Mouse (Mus musculus) gastrocnemius, adult 8-10 months (tissue): ENCODE measurements around the gene Col27a1. TPM values are rescaled to one million over a fixed set of nuclear protein-coding genes. Genes with fewer than 3 reads are reported as not detected.

Experiments
- DNase-seq, 2 experiments: peaks; one replicate each; pipeline ENCODE4 v3.0.0; 2022; ENCODE audit warnings: low spot score in 2 of 2
- total RNA-seq, 4 experiments: library from RNA; stranded (reverse); gene quantifications; 2 replicates each; pipeline ENCODE4 v1.2.4; 2022

Gene Col27a1
- total RNA-seq, 4 experiments from 2014 or later: 0.17 to 0.67 (median 0.65) TPM

DNA sequence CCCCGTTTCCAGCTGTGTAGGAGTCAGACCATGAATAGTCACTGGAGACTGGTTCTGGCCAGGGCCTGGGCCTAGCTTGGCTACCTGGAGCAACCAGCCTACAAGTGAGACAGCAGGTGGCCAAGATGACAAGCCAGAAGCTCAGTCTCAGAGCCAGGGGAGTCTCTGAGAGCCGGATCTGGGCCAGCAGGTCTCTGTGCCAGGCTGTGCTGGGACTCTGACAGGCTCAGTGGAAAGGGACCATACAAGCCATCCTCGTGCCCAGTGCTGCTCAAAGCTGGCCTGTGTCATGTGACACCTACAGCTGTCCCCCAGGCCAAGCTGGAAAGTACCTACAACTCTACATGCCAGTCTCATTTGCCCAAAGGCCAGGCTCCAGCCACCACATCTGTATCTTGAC lies 94.5 kb downstream of the Col27a1 start:
- peak; percentile 58 to 78 for DNase-seq

- peak; percentile 39 to 44 for DNase-seq
Observed at GRCm38 (mm10) chr4:63310247-63310855, 96.5 kb downstream of the Col27a1 start.

DNA sequence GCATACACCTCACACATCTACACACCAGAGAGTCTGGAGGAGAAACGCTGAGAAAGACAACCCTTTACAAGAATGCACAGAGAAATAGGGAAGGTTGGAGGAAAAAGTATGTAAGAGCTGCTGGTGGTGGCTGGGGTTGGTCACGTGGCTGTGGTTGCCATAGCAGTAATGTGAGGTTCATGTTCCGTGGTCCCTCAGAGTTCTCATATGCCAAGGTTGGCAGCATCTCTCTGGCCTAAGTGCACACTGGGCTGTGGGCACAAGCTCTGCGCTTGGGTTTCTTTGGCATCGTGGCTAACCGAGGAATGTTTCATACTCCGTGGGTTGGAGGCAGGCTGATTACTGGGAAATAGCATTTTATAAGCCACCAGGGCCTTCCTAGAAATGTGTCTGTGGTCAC lies 97.6 kb downstream of the Col27a1 start:
- no peak for DNase-seq

- DNase-seq: no peak
Observed at GRCm38 (mm10) chr4:63314063-63314462, 100.3 kb downstream of the Col27a1 start.

DNA sequence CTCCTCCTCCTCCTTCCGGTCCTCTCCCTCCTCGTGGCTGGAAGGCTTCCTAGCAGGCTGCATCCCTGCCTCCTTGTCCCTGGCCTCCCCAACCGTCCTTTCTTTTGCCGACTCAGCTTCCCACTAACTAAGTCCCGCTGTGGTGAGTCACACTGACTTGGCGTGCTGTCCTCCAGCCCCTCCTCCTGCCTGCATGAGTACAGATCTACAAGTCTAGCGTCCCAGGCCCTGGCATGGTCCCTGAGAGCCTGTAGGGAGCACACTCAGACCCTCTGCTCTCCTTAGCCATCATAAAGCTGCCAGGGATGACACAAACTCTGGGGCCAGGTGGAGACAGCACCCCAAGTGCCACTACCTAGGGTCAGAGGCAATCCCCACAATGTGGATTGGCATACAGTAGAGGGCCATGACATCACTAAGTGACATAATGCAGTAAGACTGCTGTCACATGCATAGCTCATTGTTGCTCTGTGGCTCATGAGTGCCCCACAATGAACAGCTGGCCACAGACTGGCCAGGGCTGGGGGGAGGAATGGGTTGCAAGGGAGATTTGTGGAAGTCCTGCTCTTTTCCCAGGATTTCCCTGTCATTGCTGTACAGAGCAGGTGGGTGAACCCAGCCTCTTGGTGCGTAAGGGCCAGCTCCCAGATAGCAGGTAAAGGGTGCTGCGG lies 102.4 kb downstream of the Col27a1 start:
- peak; percentile 29 to 42 for DNase-seq

- peak in 1 of 2 experiments; percentile 44 for DNase-seq
Observed at GRCm38 (mm10) chr4:63319566-63319965, 105.8 kb downstream of the Col27a1 start.

DNA sequence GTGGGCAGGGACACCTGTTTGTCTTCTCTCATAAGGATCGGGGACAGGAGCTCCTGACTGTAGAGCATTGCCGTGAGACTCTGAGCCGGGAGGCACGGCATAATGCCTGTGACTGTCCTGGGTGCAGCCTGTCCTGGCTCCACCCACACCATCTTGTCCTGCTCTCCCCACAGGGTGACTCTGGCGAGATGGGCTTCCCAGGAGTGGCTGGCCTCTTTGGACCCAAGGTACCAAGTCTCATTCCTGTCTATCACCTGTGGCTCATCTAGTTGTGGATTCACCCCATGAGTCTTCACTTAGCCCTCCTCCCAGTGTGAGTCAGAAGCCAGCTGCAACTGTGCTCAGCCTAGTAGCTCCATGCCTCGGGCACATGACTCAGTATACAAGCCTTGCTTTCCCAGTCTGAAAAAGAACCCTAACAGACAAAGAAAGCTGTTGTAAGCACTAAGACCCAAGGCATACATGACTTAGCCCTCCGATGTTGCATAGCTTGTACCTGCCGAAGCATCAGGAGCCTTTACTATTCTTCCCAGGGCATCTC lies 109.5 kb downstream of the Col27a1 start:
- DNase-seq: no peak

GRCm38 (mm10) chr4:63333403-63333802 lies 119.6 kb downstream of the Col27a1 start:
- DNase-seq: no peak

DNA sequence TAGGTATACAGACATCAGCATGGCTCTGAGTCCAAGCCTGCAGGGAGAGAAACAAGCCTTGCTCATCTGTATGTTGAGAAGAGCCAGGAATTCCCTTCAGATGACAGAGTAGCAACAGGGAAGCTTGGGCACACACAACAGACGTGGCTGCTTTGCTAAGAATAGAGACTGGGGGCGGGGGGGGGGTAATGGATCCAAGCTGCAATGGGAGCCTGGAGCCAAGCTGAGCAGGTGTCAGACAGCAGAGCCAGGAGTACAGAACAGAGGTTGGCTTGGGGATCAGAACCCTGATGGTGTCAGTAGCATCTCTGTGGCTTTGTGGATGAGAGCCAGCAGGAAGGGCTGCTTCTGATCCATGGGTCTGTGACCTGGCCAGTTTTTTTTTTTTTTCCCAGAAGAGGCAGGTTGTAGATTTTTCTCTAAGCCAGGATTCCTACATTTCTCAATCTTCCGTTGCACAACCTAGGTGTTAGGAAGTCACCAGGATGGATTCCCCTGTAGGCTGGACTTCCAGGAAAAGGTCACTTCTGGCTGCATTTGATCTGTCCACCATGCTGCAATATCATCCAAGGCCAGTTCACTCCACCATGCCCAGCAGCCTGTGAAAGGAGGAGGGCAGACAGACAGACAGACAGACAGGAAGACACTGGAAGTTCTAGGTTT lies 124.7 kb downstream of the Col27a1 start:
- DNase-seq: no peak

DNA sequence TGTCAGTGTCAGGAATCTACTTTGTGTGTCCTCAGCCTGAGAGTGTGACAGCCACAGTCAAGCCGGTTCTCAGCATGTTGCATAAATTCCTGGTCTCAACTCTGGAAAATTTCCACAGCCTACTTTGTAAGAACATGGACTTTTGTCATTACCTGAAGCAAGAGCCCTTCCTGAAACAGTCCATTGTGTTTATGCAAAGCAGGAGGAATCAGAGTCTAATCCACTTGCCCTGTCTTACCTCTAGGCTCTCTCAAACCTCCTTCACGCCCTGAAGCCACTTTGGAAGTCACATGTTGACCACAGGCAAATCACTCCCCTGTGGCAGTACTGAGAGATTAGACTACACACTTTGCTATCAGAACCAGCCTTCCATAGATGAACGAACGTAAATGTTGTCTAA lies 128.7 kb downstream of the Col27a1 start:
- no peak for DNase-seq

DNA sequence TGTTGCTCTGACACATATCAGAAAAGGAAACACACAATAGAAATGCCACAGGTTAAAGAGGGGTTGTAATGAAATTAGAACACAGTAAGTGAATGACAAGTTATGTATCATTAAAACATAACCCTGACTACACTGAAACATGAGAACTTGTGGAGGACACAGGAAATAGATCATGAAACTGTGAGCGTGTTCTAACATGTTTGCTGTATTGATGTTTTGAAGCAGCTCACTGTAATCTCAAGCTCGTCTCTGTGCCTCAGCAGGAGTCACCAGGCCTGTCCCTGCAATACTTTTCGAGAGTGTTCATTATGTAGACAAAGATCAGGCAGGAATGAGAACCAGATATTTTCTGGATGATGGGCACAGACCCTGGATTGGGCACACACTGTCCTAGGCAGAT lies 129.8 kb downstream of the Col27a1 start:
- no peak for DNase-seq

GRCm38 (mm10) chr4:63344295-63344694 lies 130.5 kb downstream of the Col27a1 start, which contains the start of gene Orm1:
Gene Orm1 (plus strand): TSS chr4:63344560.
- DNase-seq: no peak

DNA sequence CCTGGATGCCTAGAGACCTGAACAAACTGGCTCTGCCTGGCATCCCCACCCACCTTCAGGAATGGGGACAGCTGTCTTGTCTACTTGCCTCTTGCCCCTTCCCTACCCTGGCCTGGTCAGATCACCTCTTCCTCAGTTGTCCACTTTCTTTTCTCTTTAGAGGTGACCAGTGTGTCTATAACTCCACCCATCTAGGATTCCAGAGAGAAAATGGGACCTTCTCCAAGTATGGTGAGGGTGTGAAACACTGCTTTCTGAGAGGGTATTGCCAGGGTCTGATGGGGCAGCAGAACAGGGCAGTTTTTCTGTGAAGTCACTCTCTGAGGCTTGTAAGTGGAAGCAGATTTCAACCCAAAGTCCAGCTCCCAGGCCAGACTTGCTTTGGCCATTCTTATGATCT lies 131.5 kb downstream of the Col27a1 start:
- no peak for DNase-seq

DNA sequence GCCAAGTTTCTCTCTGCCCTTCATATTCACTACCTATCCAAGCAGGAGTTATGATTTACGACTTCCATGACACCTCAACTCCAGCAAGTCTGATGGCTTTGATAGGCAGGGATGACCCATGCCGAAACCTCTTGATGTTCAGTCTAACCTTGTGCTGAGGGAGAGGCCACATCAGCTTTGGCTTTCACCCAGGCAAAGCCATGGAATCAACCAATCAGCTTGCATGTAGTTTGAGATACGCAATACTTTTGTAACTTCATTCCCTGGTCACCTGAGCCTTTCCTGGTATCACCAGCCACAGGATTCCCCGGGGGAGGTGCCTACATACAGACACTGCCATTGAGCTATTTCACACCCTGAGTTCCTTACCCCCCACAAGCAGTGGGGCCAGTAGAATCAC lies 132.9 kb downstream of the Col27a1 start:
- DNase-seq: no peak

DNA sequence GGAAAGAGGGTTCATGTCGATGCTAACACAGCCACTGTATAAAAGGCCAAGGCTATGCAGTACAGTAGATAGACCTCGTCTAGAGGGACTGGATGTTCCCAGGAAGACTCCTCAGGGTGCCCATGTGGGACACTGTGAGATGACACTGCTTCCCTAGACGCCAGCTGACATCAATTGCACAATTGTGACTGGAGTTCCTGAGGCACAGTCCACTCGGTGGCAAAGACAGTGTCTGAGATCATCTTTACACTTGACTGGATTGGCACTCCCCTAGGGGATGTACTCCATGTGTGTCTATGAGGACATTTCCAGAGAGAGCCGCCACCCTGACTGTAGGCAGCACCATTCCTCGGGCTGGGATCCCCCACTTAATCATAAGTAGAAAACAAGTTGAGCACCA lies 134.7 kb downstream of the Col27a1 start:
- no peak for DNase-seq

DNA sequence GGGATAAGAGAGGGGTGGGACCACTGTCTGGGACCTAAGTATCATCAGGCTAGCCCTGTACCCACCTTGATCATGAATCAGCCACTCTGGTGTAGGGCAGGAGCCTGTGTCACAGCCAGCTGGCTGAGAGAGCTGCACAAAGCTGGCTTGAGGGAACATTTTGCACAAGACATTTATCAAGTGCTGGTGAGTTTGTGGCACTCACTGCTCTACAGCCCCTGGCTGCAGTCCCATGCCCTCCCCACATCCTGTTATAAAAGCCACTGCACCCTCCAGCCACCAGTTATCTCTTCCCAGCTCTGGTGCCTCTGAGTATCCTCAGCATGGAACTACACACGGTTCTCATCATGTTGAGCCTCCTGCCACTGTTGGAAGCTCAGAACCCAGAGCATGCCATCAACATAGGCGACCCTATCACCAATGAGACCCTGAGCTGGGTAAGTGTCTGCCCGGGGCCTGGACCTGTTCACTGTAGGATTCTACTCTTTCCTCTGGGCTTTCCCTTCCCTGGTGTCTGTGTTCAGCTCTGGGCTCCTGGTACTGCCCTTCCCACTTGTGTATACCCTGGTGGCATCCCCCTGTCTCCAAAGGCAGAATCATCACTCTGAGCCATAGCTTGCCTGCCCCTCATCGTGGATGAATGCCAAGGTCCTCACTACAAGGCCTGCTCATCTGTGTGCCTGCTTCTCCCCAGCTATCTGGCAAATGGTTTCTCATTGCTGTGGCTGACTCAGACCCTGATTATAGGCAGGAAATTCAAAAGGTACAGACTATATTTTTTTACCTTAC lies 142.3 kb downstream of the Col27a1 start, which contains the start of gene Orm3:
Orm3 (plus strand) TSS at position 286 of the 789 bp plus-strand sequence.
- no peak for DNase-seq

- no peak for DNase-seq
Observed at GRCm38 (mm10) chr4:63356981-63357570, 143.3 kb downstream of the Col27a1 start.

- no peak for DNase-seq
Observed at GRCm38 (mm10) chr4:63359861-63360260, 146.1 kb downstream of the Col27a1 start.

- DNase-seq: no peak
Observed at GRCm38 (mm10) chr4:63362150-63362549, 148.3 kb downstream of the Col27a1 start, which contains the start of gene Orm2. Gene Orm2 (plus strand): TSS chr4:63362449.

- peak; percentile 71 to 75 for DNase-seq
Observed at GRCm38 (mm10) chr4:63368577-63368976, 154.8 kb downstream of the Col27a1 start.

GRCm38 (mm10) chr4:63370897-63371296 lies 157.1 kb downstream of the Col27a1 start:
- no peak for DNase-seq
